Mouse (Mus musculus) kidney, postnatal 0 days (tissue): ENCODE measurements around the gene Ccdc92b. TPM values are rescaled to one million over a fixed set of nuclear protein-coding genes. Genes with fewer than 3 reads are reported as not detected.

Source experiments
- ATAC-seq: fragments of 200-750 bp; cut with Nextera tagmentation; replicated peaks from 2 replicates; pipeline ENCODE4 v1.8.0; 2017; ENCODE audit warnings: low read depth, moderate number of reproducible peaks, moderate TSS enrichment, moderate library complexity; ENCODE audit not compliant: low FRiP score
- DNase-seq: peaks from one replicate; pipeline ENCODE4 v3.0.0-alpha.2; 2016; ENCODE audit warnings: low spot score
- H3K27ac ChIP-seq: fragments of 300-500 bp; sonication (generic); 2 replicates; pipeline ENCODE4 v1.5.1; 2014; ENCODE audit warnings: mild to moderate bottlenecking
- H3K27me3 ChIP-seq: fragments of 300-500 bp; sonication (generic); 2 replicates; pipeline ENCODE4 v1.6.1; 2014; ENCODE audit warnings: low read length, mixed read lengths; ENCODE audit not compliant: insufficient read depth
- H3K36me3 ChIP-seq: fragments of 300-500 bp; sonication (generic); 2 replicates; pipeline ENCODE4 v1.6.1; 2014; ENCODE audit warnings: low read length, mixed read lengths; ENCODE audit not compliant: insufficient read depth
- H3K4me1 ChIP-seq: fragments of 300-500 bp; sonication (generic); replicated peaks from 2 replicates; pipeline ENCODE4 v1.6.1; 2014; ENCODE audit warnings: antibody characterized with exemption, low read length, mixed read lengths; ENCODE audit not compliant: insufficient read depth
- H3K4me2 ChIP-seq: fragments of 300-500 bp; sonication (generic); 2 replicates; pipeline ENCODE4 v1.6.1; 2014; ENCODE audit warnings: mild to moderate bottlenecking, low read length, moderate library complexity, mixed read lengths
- H3K4me3 ChIP-seq: fragments of 300-500 bp; sonication (generic); replicated peaks from 2 replicates; pipeline ENCODE4 v1.5.1; 2014; ENCODE audit warnings: low read depth, low read length
- H3K9ac ChIP-seq: fragments of 300-500 bp; sonication (generic); 2 replicates; pipeline ENCODE4 v1.6.1; 2014; ENCODE audit warnings: low read depth, low read length
- H3K9me3 ChIP-seq: fragments of 300-500 bp; sonication (generic); replicated peaks from 2 replicates; pipeline ENCODE4 v1.6.1; 2016; ENCODE audit warnings: low read length, inconsistent platforms, mixed read lengths
- CTCF ChIP-seq: IDR thresholded peaks from 2 replicates; pipeline ENCODE4 v1.5.1; 2016; ENCODE audit warnings: antibody characterized with exemption, low read depth, mild to moderate bottlenecking, moderate library complexity
- WGBS: fragments of 180-500 bp; shearing (Covaris S2); extraction: QIAGEN DNeasy Blood & Tissue Kit; methylation state at CpG from one replicate; pipeline ENCODE4 v1.1.7; 2014; 5-methylcytosine and 5-hydroxymethylcytosine counted together
- polyA plus RNA-seq: library from polyadenylated mRNA; unstranded; fragments of >200 nt; fragmentation: Nextera tagmentation; extraction: Ambion mirVana; gene quantifications from 2 replicates; pipeline ENCODE4 v1.2.1, GENCODE M21; 2015

Gene Ccdc92b
- 0.23 and 0.33 TPM in 2 replicates for polyA plus RNA-seq

DNA sequence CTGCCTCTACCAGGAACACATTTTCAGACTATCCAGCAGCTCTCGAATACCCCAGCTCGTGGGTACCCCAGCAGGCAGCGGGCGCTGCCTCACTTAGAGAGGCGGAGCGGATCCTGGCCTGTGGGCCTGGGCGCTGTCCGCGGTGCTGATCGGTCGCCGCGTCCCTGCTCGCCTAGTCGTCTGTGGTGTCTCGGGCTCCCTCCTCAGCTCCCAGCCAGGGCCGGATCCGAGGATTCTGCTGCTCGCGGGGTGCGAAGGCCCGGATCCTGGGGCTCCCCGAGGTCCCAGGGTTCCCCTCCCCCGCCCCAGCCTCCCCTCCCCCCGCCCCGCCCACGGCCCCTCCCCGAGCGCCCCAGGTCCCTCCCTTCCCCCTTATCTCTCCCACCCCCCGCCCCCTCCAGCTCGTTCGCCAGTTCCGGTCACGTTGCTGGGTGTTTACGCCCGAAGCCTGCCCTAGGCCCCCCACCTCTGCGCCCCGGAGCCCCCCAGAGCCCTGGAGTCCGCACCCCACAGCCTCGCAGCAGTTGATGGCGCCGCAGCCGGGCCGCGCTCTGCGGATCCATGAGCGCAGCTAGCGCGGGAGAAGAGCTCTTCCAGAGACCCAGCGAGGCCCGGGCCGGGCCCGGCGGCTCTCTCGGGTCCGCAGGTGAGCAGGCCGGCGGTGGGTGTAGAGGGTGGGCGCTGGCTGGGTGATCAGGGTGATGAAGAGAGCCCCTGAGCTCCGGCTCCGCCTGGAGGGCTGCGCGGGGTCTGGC, at the start of gene Ccdc92b:
TSS of gene Ccdc92b (plus strand) at position 405 of the 755 bp plus-strand sequence.
- peak; percentile 32; the same call in 1 of the 2 replicates for TF ChIP-seq CTCF
- H3K36me3 ChIP-seq = no peaks in the 10 kb centered on the region
- no peak within 1 kb of the TSS for H3K9ac ChIP-seq
- peak; percentile 88 for DNase-seq
- no peak within 1 kb of the TSS for H3K4me3 ChIP-seq
- peak; percentile 57 for ATAC-seq
- H3K27me3 ChIP-seq = peaks cover 14% of the 10 kb centered on the region
- under 1% methylated on average over 51 of the region's 63 CpGs for WGBS
- H3K9me3 ChIP-seq = no peaks in the 10 kb centered on the region
- no peaks in the 10 kb centered on the region for H3K4me1 ChIP-seq
- no peak within 1 kb of the TSS for H3K27ac ChIP-seq
- peak within 1 kb of the TSS; percentile 42 for H3K4me2 ChIP-seq

GRCm38 (mm10) chr11:74569735-74570134, 49.7 kb upstream of the Ccdc92b start:
- Histone ChIP-seq H3K27ac (no peak overlapping the region), H3K27me3 (no peaks in the 10 kb centered on the region)

GRCm38 (mm10) chr11:74572459-74573061, 46.8 kb upstream of the Ccdc92b start:
- Histone ChIP-seq H3K4me1 (no peaks in the 10 kb centered on the region), H3K27ac (no peak overlapping the region), H3K36me3 (no peaks in the 10 kb centered on the region), H3K9ac (no peak overlapping the region), H3K4me3 (no peak overlapping the region), H3K27me3 (no peaks in the 10 kb centered on the region), H3K4me2 (no peak overlapping the region), H3K9me3 (no peaks in the 10 kb centered on the region)
- 70% methylated on average over 6 of the region's 6 CpGs for WGBS
- DNase-seq = no peak
- ATAC-seq = no peak
- TF ChIP-seq CTCF = no peak

More at GRCm38 (mm10) chr11:74569735-74570134, 49.7 kb upstream of the Ccdc92b start:
- WGBS = 53% methylated on average over 6 of the region's 6 CpGs
- no peak overlapping the region for H3K4me3 ChIP-seq
- H3K4me2 ChIP-seq = no peak overlapping the region
- ATAC-seq (no peak), DNase-seq (no peak)
- TF ChIP-seq CTCF = no peak
- no peaks in the 10 kb centered on the region for H3K9me3 ChIP-seq
- H3K9ac ChIP-seq = no peak overlapping the region
- H3K4me1 ChIP-seq = no peaks in the 10 kb centered on the region
- H3K36me3 ChIP-seq = no peaks in the 10 kb centered on the region

DNA sequence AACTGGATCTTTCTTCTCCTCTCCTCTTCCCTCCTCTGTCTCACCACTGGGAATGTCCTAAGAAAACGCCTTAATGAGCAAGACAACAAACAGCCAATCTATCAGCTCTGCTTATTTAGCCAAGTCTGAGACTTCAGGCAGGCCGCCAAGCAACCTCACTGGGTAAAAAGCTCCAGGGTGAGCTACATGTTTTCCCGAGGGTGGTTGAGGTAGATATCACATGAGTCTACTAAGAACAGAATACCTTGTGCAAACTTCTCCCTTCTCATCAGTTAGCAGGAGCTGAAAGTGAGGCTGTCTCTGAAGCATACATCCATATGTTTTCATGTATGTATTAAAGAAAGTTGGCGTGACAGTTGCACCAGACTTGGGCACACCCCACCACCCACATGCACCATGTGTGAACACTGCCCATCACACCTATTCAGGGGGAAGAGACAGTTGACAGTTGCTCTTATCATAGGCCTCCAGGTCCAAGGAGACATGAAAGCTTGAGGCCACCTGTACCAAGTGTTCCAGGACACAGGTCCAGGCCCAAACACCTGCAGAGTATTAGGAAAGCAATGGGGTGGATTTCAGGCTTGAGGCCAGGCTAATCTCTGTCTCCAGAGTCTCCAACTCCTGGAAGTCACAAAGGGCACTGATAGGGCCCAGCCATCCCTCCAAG, 44.5 kb upstream of the Ccdc92b start:
- Histone ChIP-seq H3K36me3 (no peaks in the 10 kb centered on the region), H3K27me3 (no peaks in the 10 kb centered on the region), H3K4me3 (no peak overlapping the region), H3K9ac (no peak overlapping the region), H3K4me1 (no peaks in the 10 kb centered on the region), H3K4me2 (no peak overlapping the region), H3K9me3 (no peaks in the 10 kb centered on the region), H3K27ac (no peak overlapping the region)
- ATAC-seq (no peak), DNase-seq (no peak)
- 72% methylated on average over 4 of the region's 4 CpGs for WGBS
- TF ChIP-seq CTCF = no peak

DNA sequence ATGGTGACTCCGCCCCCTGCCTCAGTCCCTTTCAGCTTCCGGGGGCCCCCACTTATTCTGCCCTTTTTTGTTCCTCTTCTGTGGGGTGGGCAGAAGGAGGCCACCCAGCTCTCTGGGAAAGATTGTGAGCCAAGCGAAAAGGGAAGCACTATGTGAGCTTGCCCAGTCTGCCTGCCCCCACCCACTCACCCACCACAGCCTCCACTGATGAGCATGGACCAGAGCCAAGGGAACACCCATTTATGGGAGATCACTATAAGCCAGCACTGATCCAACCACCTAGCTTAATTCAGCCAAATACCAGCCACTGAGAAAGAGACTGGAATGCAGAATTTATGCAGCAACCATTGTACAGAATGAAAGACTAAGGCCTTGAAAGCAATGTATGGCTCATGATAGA, 43.5 kb upstream of the Ccdc92b start:
- WGBS = 83% methylated on average over 3 of the region's 3 CpGs
- Histone ChIP-seq H3K27ac (no peak overlapping the region), H3K36me3 (no peaks in the 10 kb centered on the region), H3K9ac (no peak overlapping the region), H3K27me3 (no peaks in the 10 kb centered on the region), H3K4me1 (no peaks in the 10 kb centered on the region), H3K4me2 (no peak overlapping the region), H3K4me3 (no peak overlapping the region), H3K9me3 (no peaks in the 10 kb centered on the region)
- DNase-seq (no peak), ATAC-seq (no peak)
- no peak for TF ChIP-seq CTCF

DNA sequence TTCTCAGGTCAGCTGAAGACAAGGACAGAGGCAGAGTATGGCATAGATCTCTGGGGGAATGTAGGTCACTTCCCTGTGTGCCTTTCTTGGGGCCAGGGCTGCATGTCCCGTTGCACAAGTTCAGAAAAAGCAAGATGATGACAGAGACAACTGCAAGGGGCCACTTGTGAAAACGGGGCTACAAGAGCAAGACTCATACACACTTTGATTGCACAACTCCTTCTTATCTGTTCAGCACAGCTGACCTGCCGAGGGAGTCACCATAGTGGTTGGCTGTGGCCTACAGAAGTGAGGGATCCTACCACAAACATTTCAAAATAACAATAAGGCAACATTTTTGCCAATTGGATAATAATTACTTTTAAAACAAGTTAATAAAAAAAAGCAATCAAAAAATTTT, 42.3 kb upstream of the Ccdc92b start:
- DNase-seq = no peak
- Histone ChIP-seq H3K36me3 (no peaks in the 10 kb centered on the region), H3K4me2 (no peak overlapping the region), H3K4me3 (no peak overlapping the region), H3K4me1 (no peaks in the 10 kb centered on the region), H3K27me3 (no peaks in the 10 kb centered on the region), H3K27ac (no peak overlapping the region), H3K9ac (no peak overlapping the region), H3K9me3 (no peaks in the 10 kb centered on the region)
- TF ChIP-seq CTCF = no peak
- ATAC-seq = no peak
- 57% methylated on average over 3 of the region's 3 CpGs for WGBS
